In the genomic region with DNA sequence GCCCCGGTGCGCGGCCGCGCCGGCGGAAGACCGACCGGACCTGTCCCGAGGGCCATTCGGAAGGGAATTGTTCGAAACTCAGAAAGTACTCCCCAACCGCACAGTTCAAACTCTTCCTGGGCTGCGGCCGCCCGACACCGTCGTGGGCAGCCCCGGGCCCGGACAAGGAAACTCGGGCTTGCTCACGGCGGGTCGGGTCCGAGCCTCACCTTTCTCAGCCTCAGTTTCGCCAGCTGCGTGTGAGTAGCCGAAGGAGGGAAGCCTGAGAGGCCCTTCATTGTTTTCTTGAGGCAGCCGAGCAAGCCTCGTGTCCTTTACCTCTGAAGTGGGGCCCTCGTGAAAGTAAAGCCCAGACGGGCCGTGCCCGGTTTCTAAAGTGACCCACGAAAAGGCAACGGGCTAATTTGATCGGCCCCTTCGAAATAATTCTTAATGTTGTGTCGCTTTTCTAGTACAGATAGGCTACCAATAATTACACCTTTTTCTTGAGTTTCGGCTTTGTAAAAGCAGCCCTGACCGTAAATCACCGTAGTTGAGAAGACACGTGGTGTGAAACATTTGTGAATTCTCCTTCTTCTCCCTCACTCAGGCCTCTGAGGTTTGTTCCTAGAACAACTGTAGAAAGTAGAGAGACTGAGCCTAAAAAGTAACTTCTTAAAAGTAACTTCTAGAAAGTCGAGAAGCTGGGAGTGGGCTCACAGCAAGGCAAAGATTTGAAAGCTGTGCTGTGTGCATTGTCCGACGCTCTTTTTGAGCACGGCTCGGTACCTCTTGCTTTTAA, we compare ENCODE assay signal across 9 mouse cellular contexts. TPM values are rescaled to one million over a fixed set of nuclear protein-coding genes. Genes with fewer than 3 reads are reported as not detected.
DNase-seq lines count a peak whose midpoint lies in the region; ATAC-seq lines count a peak whose summit lies in the region.
"Had no signal": no experiment of that assay in that cellular context is flagged by ENCODE, and none has a peak within 500 bp of the region (broad histone marks: within the 10 kb centered on the region; RNA-seq: fewer than 3 reads in every experiment).

No protein-coding gene starts in this region.

- H3K36me3 ChIP-seq in kidney, embryonic 14.5 days (ENCODE audit: control insufficient read depth, insufficient read depth, low read length) = no peaks in the 10 kb centered on the region
- no peaks in the 10 kb centered on the region for H3K36me3 ChIP-seq in embryonic facial prominence, embryonic 12.5 days
- H3K36me3 ChIP-seq in intestine, embryonic 14.5 days (ENCODE audit: control insufficient read depth, insufficient read depth, low read length) = 0 out of 2 replicates have a peak, but pooled peaks cover 3% of the 10 kb centered on the region
- no peaks in the 10 kb centered on the region for H3K36me3 ChIP-seq in midbrain, embryonic 16.5 days (ENCODE audit: control insufficient read depth, insufficient read depth, low read length)

- H3K27ac ChIP-seq in kidney, embryonic 14.5 days (ENCODE audit: low read depth, low read length) = peak overlapping the region; percentile 94
- H3K27ac ChIP-seq in embryonic facial prominence, embryonic 12.5 days = peak overlapping the region; percentile 96
- peak overlapping the region; percentile 89 for H3K27ac ChIP-seq in intestine, embryonic 14.5 days (ENCODE audit: low read depth)
- 0 out of 2 replicates have a peak overlapping the region, but pooled peaks have one; percentile 11 for H3K27ac ChIP-seq in midbrain, embryonic 16.5 days (ENCODE audit: low read length)

- no peaks in the 10 kb centered on the region for H3K9me3 ChIP-seq in kidney, embryonic 14.5 days (ENCODE audit: control insufficient read depth, low read length)
- no peaks in the 10 kb centered on the region for H3K9me3 ChIP-seq in embryonic facial prominence, embryonic 12.5 days
- no peaks in the 10 kb centered on the region for H3K9me3 ChIP-seq in intestine, embryonic 14.5 days (ENCODE audit: control insufficient read depth, low read length)
- H3K9me3 ChIP-seq in midbrain, embryonic 16.5 days (replicated peaks; ENCODE audit: control insufficient read depth, low read length, poor library complexity, severe bottlenecking) = no peaks in the 10 kb centered on the region

- H3K4me1 ChIP-seq in kidney, embryonic 14.5 days (ENCODE audit: control insufficient read depth, insufficient read depth, low read length) = no peaks in the 10 kb centered on the region
- H3K4me1 ChIP-seq in embryonic facial prominence, embryonic 12.5 days = no peaks in the 10 kb centered on the region
- no peaks in the 10 kb centered on the region for H3K4me1 ChIP-seq in intestine, embryonic 14.5 days (replicated peaks; ENCODE audit: control insufficient read depth, insufficient read depth, low read length)
- H3K4me1 ChIP-seq in midbrain, embryonic 16.5 days (ENCODE audit: control insufficient read depth, insufficient read depth, low read length) = peaks cover 7% of the 10 kb centered on the region

- H3K27me3 ChIP-seq in kidney, embryonic 14.5 days (ENCODE audit: control insufficient read depth, insufficient read depth, low read length) = peaks cover 83% of the 10 kb centered on the region
- H3K27me3 ChIP-seq in embryonic facial prominence, embryonic 12.5 days = peaks cover 72% of the 10 kb centered on the region
- peaks cover 83% of the 10 kb centered on the region for H3K27me3 ChIP-seq in intestine, embryonic 14.5 days (replicated peaks; ENCODE audit: control insufficient read depth, insufficient read depth, low read length)
- H3K27me3 ChIP-seq in midbrain, embryonic 16.5 days (ENCODE audit: control insufficient read depth, insufficient read depth, low read depth, low read length) = peaks cover 62% of the 10 kb centered on the region

- peak overlapping the region; percentile 97 for H3K9ac ChIP-seq in kidney, embryonic 14.5 days (ENCODE audit: low read depth, low read length)
- H3K9ac ChIP-seq in embryonic facial prominence, embryonic 12.5 days = peak overlapping the region; percentile 97
- peak overlapping the region; percentile 71 for H3K9ac ChIP-seq in intestine, embryonic 14.5 days (ENCODE audit: low read length)
- H3K9ac ChIP-seq in midbrain, embryonic 16.5 days (ENCODE audit: low read depth, low read length) = peak overlapping the region; percentile 57

- H3K4me2 ChIP-seq in kidney, embryonic 14.5 days (replicated peaks; ENCODE audit: low read depth, low read length) = peak overlapping the region; percentile 54
- H3K4me2 ChIP-seq in embryonic facial prominence, embryonic 12.5 days (replicated peaks) = peak overlapping the region; percentile 63
- peak overlapping the region; percentile 36 for H3K4me2 ChIP-seq in intestine, embryonic 14.5 days (ENCODE audit: low read length)
- peak overlapping the region; percentile 64 for H3K4me2 ChIP-seq in midbrain, embryonic 16.5 days (ENCODE audit: low read length)

- peak overlapping the region; percentile 65 for H3K4me3 ChIP-seq in kidney, embryonic 14.5 days (ENCODE audit: low read length)
- H3K4me3 ChIP-seq in embryonic facial prominence, embryonic 12.5 days = peak overlapping the region; percentile 64
- H3K4me3 ChIP-seq in intestine, embryonic 14.5 days (ENCODE audit: low read depth, low read length) = peak overlapping the region; percentile 59
- H3K4me3 ChIP-seq in midbrain, embryonic 16.5 days (ENCODE audit: low read depth, low read length) = peak overlapping the region; percentile 47

- DNase-seq in kidney, postnatal 36 days = no peak
- DNase-seq in intestine, embryonic 14.5 days (ENCODE audit: low spot score) = peak; percentile 83
- no peak for DNase-seq in right cerebral cortex, postnatal 36 days (ENCODE audit: low spot score in 2 of 2)
- DNase-seq in gastrocnemius, postnatal 10 days = no peak
- no peak for DNase-seq in adrenal gland, postnatal 4 days (ENCODE audit: low spot score in 2 of 2)

- 4% methylated on average over 47 of the region's 48 CpGs for WGBS in kidney, embryonic 14.5 days
- WGBS in embryonic facial prominence, embryonic 12.5 days = 4% methylated on average over 48 of the region's 48 CpGs
- WGBS in intestine, embryonic 14.5 days = 5% methylated on average over 48 of the region's 48 CpGs
- WGBS in midbrain, embryonic 16.5 days = 6% methylated on average over 48 of the region's 48 CpGs

- ATAC-seq in kidney, embryonic 14.5 days (ENCODE audit: low FRiP score, low TSS enrichment) = peak; percentile 54; the same call in 1 of the 2 replicates
- ATAC-seq in embryonic facial prominence, embryonic 12.5 days (ENCODE audit: insufficient number of reproducible peaks, insufficient read depth, low FRiP score, low TSS enrichment) = no peak; the same call in 1 of the 2 replicates
- ATAC-seq in intestine, embryonic 14.5 days (replicated peaks; ENCODE audit: low FRiP score, low TSS enrichment, low read depth) = no peak; the same call in 1 of the 2 replicates
- ATAC-seq in midbrain, embryonic 16.5 days = peak; percentile 53; the same call in 1 of the 2 replicates

RNA-seq across cellular contexts. Expression of a gene that starts 0.6 kb away (rescaled TPM):
- 228 and 307 TPM in 2 replicates for polyA plus RNA-seq in kidney, embryonic 14.5 days (2014; fragmentation: Nextera tagmentation; extraction: Ambion mirVana)
- 584 and 638 TPM in 2 replicates for polyA plus RNA-seq in embryonic facial prominence, embryonic 12.5 days (2016; fragmentation: Nextera tagmentation; extraction: Ambion mirVana)
- polyA plus RNA-seq in intestine, embryonic 14.5 days (2014; fragmentation: Nextera tagmentation; extraction: Ambion mirVana) = 232 and 233 TPM in 2 replicates
- 74.6 and 92.9 TPM in 2 replicates for polyA plus RNA-seq in midbrain, embryonic 16.5 days (2015; fragmentation: Nextera tagmentation; extraction: Ambion mirVana)
- 100 to 1,000 TPM; 410 to 422 TPM for total RNA-seq in gastrocnemius, postnatal 10 days (2021)
- 100 to 1,000 TPM; 300 to 301 TPM for total RNA-seq in adrenal gland, postnatal 4 days (2021)
- total RNA-seq: MEL had no signal

Comparison
In these comparisons a context has a peak if more than half of its experiments do, and no peak if none do; other contexts are left out.
1. ATAC-seq: peak in kidney, embryonic 14.5 days (single experiment) and midbrain, embryonic 16.5 days (single experiment); none in embryonic facial prominence, embryonic 12.5 days (single experiment) and intestine, embryonic 14.5 days (single experiment).
2. H3K27ac ChIP-seq: peak in every context shown above with its lines; median percentile 96 in embryonic facial prominence, embryonic 12.5 days; 94 in kidney, embryonic 14.5 days; 89 in intestine, embryonic 14.5 days; 11 in midbrain, embryonic 16.5 days.
3. Peak in every context shown above with its lines, with median percentiles within 50 percentile points of each other: H3K4me2 ChIP-seq, H3K4me3 ChIP-seq and H3K9ac ChIP-seq.